Mouse (Mus musculus) heart, postnatal 0 days (tissue): Measurements from ENCODE around the gene Gpr55. TPM values are rescaled to one million over a fixed set of nuclear protein-coding genes. Genes with fewer than 3 reads are reported as not detected.

Source experiments
- ATAC-seq: fragments of 200-750 bp; cut with Nextera tagmentation; 2 replicates; pipeline ENCODE4 v1.8.0; 2017; ENCODE audit warnings: low read depth, moderate number of reproducible peaks, moderate library complexity; ENCODE audit not compliant: insufficient read depth
- DNase-seq: peaks from one replicate; pipeline ENCODE4 v3.0.0-alpha.2; 2016; ENCODE audit warnings: low spot score
- H3K27ac ChIP-seq: fragments of 300-500 bp; sonication (generic); 2 replicates; pipeline ENCODE4 v1.5.1; 2014; ENCODE audit warnings: low read depth, mild to moderate bottlenecking
- H3K27me3 ChIP-seq: fragments of 300-500 bp; sonication (generic); 2 replicates; pipeline ENCODE4 v1.6.1; 2014; ENCODE audit warnings: low read length, mixed read lengths; ENCODE audit not compliant: control insufficient read depth, insufficient read depth
- H3K36me3 ChIP-seq: fragments of 300-500 bp; sonication (generic); replicated peaks from 2 replicates; pipeline ENCODE4 v1.6.1; 2014; ENCODE audit warnings: low read length, mixed read lengths; ENCODE audit not compliant: control insufficient read depth, insufficient read depth
- H3K4me1 ChIP-seq: fragments of 300-500 bp; sonication (generic); 2 replicates; pipeline ENCODE4 v1.6.1; 2014; ENCODE audit warnings: antibody characterized with exemption; ENCODE audit not compliant: control insufficient read depth, insufficient read depth
- H3K4me2 ChIP-seq: fragments of 300-500 bp; sonication (generic); 2 replicates; pipeline ENCODE4 v1.6.1; 2014; ENCODE audit warnings: low read depth, mild to moderate bottlenecking, low read length, moderate library complexity
- H3K4me3 ChIP-seq: fragments of 300-500 bp; sonication (generic); 2 replicates; pipeline ENCODE4 v1.5.1; 2014; ENCODE audit warnings: low read depth, low read length
- H3K9ac ChIP-seq: fragments of 300-500 bp; sonication (generic); replicated peaks from 2 replicates; pipeline ENCODE4 v1.6.1; 2014; ENCODE audit warnings: low read depth, low read length, mixed read lengths
- H3K9me3 ChIP-seq: fragments of 300-500 bp; sonication (generic); replicated peaks from 2 replicates; pipeline ENCODE4 v1.6.1; 2016; ENCODE audit warnings: low read length; ENCODE audit not compliant: control insufficient read depth
- CTCF ChIP-seq: IDR thresholded peaks from 2 replicates; pipeline ENCODE4 v1.5.1; 2016; ENCODE audit warnings: antibody characterized with exemption, control low read depth, low read depth
- EP300 ChIP-seq: IDR thresholded peaks from 2 replicates; pipeline ENCODE4 v1.6.1; 2016; ENCODE audit warnings: antibody characterized with exemption, low read depth
- WGBS: fragments of 180-500 bp; shearing (Covaris S2); extraction: QIAGEN DNeasy Blood & Tissue Kit; methylation state at CpG from one replicate; pipeline ENCODE4 v1.1.7; 2014; 5-methylcytosine and 5-hydroxymethylcytosine counted together
- polyA plus RNA-seq: library from polyadenylated mRNA; unstranded; fragments of >200 nt; fragmentation: Nextera tagmentation; extraction: Ambion mirVana; gene quantifications from 2 replicates; pipeline ENCODE4 v1.2.1, GENCODE M21; 2015
- total RNA-seq: library from RNA; depleted of rRNA; stranded (reverse); fragments of >200 nt; gene quantifications from 2 replicates; pipeline ENCODE4 v1.2.3, GENCODE M21; 2014; ENCODE audit warnings: low replicate concordance

Gpr55 gene
- total and polyA plus RNA-seq, 2 experiments from 2014 or later, result not detected

DNA sequence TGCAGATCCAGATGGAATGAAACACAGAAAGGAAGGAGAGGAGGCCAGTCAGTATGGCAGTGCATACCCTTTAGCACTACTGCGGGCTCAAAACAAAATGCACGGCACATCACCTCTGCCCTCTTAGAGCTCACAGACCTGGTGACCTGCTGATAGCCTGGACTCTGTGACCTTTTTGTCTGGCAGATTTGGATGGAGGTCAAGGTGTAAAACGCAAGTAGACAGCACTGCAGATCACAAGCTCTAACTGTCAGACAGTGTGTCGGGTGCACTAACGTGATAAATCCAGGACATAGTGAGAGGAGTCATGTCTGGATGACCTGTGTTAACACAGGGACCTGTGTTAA lies 38.0 kb downstream of the Gpr55 start:
- Histone ChIP-seq H3K4me1 (no peaks in the 10 kb centered on the region), H3K27me3 (no peaks in the 10 kb centered on the region), H3K9me3 (no peaks in the 10 kb centered on the region), H3K9ac (no peak overlapping the region), H3K36me3 (no peaks in the 10 kb centered on the region), H3K4me2 (no peak overlapping the region), H3K27ac (no peak overlapping the region), H3K4me3 (no peak overlapping the region)
- DNase-seq, result no peak
- WGBS, result 66% methylated on average over 5 of the region's 5 CpGs
- no peak for TF ChIP-seq CTCF
- TF ChIP-seq EP300, result no peak
- ATAC-seq, result no peak

DNA sequence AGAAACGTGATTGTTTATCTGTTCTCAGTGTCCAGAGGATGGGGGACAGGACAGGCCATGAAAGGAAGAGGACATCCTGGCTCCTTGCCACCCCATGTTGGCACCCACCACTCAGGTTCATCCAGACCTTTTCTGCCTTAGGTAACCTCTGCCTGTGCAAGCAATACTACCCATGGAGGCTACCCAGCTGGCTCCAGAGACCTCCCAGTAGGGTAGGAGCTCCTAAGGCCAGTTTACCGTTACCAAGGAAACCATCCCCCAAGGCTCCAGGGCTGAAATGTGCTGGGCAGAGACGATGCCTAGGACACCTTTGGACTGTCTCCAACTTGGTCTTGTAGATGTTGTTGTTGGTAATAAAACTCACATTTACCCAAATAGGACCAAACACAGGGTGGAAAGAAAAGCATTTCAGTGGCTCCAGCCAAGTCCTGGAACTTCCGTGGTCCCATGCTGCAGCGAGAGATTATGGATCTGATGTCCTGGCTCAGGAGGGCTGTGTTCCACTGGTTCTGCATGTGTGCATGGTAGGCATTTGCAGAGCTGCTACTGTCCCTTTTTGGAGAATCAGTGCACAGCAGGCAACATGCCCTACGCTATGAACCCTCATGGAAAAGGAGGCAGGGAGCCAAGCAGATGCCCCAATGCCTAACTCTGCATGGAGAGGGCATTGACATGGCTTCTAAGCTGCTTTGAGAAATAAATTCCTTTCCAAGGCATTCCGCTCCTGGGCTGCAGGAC lies 38.5 kb downstream of the Gpr55 start:
- Histone ChIP-seq H3K4me3 (no peak overlapping the region), H3K27ac (no peak overlapping the region), H3K27me3 (no peaks in the 10 kb centered on the region), H3K9me3 (no peaks in the 10 kb centered on the region), H3K4me1 (no peaks in the 10 kb centered on the region), H3K36me3 (no peaks in the 10 kb centered on the region), H3K9ac (no peak overlapping the region), H3K4me2 (no peak overlapping the region)
- ATAC-seq (no peak), DNase-seq (no peak)
- WGBS, result 65% methylated on average over 7 of the region's 7 CpGs
- no peak for TF ChIP-seq EP300
- no peak for TF ChIP-seq CTCF

DNA sequence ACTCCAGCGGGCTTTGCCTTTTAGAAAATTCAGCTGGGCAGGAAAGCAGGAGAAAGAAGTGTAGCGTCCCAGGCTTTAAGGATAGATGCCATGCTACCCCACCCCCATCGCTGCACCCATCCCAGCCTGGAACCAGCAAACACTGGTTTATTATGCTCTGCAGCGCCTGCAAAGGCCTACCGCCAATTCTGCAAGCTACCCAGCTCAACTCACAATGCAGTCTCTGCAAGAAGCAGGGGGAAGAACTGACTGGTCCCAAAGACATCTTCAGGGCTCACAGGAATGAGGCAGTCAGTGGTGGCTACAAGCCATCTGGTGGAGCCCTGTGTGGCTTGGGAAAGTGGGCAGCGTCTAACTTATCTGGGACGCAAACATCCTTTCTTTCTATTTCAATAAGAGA lies 39.1 kb downstream of the Gpr55 start:
- no peak for TF ChIP-seq CTCF
- TF ChIP-seq EP300, result no peak
- DNase-seq, result no peak
- H3K9me3 ChIP-seq, result no peaks in the 10 kb centered on the region
- 89% methylated on average over 7 of the region's 7 CpGs for WGBS
- no peak overlapping the region for H3K27ac ChIP-seq
- no peak overlapping the region for H3K4me2 ChIP-seq
- no peak for ATAC-seq
- no peak overlapping the region for H3K9ac ChIP-seq
- H3K4me3 ChIP-seq, result no peak overlapping the region
- H3K27me3 ChIP-seq, result no peaks in the 10 kb centered on the region
- no peaks in the 10 kb centered on the region for H3K4me1 ChIP-seq
- no peaks in the 10 kb centered on the region for H3K36me3 ChIP-seq

- no peaks in the 10 kb centered on the region for H3K9me3 ChIP-seq
- no peak for TF ChIP-seq EP300
- TF ChIP-seq CTCF, result no peak
- ATAC-seq (no peak), DNase-seq (no peak)
- WGBS, result 72% methylated on average over 7 of the region's 7 CpGs
- H3K27ac ChIP-seq, result no peak overlapping the region
- no peak overlapping the region for H3K9ac ChIP-seq
- H3K36me3 ChIP-seq, result no peaks in the 10 kb centered on the region
- no peaks in the 10 kb centered on the region for H3K27me3 ChIP-seq
- H3K4me1 ChIP-seq, result no peaks in the 10 kb centered on the region
- no peak overlapping the region for H3K4me3 ChIP-seq
- no peak overlapping the region for H3K4me2 ChIP-seq
Measured at GRCm38 (mm10) chr1:85919621-85920020, 41.2 kb downstream of the Gpr55 start.

DNA sequence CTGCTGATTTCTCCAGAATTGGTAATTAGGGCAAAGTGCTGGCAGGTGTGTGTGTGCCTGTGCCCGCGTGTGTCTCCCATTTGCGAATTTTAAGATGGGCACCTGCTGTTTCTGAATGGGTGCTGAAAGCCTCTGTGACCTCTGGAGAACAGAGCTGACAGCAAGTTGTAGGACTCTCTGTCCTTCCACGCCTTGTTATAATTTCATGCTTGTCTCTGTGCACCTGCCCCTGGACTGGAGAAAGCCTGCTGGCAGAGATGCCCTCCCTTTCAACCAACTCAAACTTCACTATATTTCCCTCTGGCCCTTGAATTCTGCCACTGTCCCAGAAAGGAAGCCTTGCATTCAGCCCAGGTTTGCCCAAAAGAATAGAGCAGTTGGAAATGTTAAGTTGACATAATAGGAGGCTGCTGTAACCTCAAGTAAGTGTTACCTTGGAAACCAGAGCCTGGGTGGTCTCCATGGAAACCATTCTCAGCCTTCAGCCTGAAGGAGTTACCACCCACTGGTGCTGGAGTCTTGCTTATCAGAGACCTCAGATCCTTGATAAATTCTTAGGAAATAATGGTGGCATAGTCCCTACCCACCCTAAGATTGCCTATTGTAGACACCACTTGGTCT lies 43.9 kb downstream of the Gpr55 start:
- H3K4me1 ChIP-seq, result no peaks in the 10 kb centered on the region
- no peaks in the 10 kb centered on the region for H3K27me3 ChIP-seq
- H3K9me3 ChIP-seq, result no peaks in the 10 kb centered on the region
- TF ChIP-seq EP300 (no peak), CTCF (no peak)
- H3K36me3 ChIP-seq, result no peaks in the 10 kb centered on the region
- no peak overlapping the region for H3K4me2 ChIP-seq
- ATAC-seq (no peak), DNase-seq (no peak)
- no peak overlapping the region for H3K9ac ChIP-seq
- H3K27ac ChIP-seq, result no peak overlapping the region
- H3K4me3 ChIP-seq, result no peak overlapping the region
- WGBS, result 62% methylated on average over 4 of the region's 4 CpGs

- no peak overlapping the region for H3K4me3 ChIP-seq
- no peak overlapping the region for H3K27ac ChIP-seq
- H3K9ac ChIP-seq, result no peak overlapping the region
- DNase-seq, result no peak
- H3K4me1 ChIP-seq, result no peaks in the 10 kb centered on the region
- H3K9me3 ChIP-seq, result no peaks in the 10 kb centered on the region
- H3K36me3 ChIP-seq, result no peaks in the 10 kb centered on the region
- no peak overlapping the region for H3K4me2 ChIP-seq
- ATAC-seq, result no peak
- TF ChIP-seq EP300 (no peak), CTCF (no peak)
- H3K27me3 ChIP-seq, result no peaks in the 10 kb centered on the region
Measured at GRCm38 (mm10) chr1:85915890-85916289, 44.9 kb downstream of the Gpr55 start.
